Mouse (Mus musculus): ENCODE data around the gene Ufc1. TPM values are rescaled to one million over a fixed set of nuclear protein-coding genes. Genes with fewer than 3 reads are reported as not detected.

The Ufc1 gene
- total RNA-seq, 2 experiments from 2014 or later = 115 to 127 TPM

- ATAC-seq (replicated peaks; ENCODE audit: poor library complexity) = no peak
These were observed 23.6 kb downstream of the Ufc1 start for GRCm38 (mm10) chr1:171271196-171271595.

DNA sequence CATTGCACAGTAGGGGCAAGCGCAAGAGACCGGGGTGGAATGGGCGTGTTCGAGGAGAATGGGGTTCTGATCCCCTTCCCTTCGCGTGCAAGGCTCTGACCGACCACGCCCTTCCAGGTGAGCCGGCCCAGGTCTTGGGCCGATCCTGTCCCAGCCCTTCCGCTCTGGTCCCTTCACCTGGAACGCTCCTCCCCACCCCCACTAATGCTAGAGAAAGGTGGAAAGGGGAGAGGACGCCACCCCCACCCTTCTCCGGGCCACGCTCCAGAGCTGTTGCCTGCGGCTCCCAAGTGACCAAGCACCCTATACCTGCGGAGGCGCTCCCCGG, 24.3 kb downstream of the Ufc1 start:
- peak; percentile 30 for ATAC-seq (replicated peaks; ENCODE audit: poor library complexity)

- ATAC-seq (replicated peaks; ENCODE audit: poor library complexity) = peak; percentile 89
These were observed 24.8 kb downstream of the Ufc1 start, which contains the start of gene B4galt3 for GRCm38 (mm10) chr1:171269848-171270572. TSS of gene B4galt3 (plus strand) at chr1:171270328.

DNA sequence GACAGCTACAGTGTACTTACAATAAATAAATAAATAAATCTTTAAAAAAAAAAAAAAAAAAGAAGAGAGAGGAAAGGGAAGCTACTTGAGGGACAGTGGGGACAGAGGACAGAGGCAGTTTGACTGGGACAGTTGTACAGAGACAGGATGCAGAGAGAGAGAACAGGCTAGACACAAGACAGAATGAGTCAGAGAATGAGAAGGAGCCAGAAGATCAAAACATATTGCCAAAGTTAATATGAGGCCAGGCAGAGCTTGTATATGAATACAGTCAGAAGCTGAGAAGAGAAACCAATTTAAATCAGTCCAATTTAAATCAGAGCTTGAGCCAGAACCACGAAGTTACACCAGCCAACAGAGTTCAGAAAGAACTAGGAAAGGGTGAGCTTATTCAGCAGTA, 26.5 kb downstream of the Ufc1 start:
- ATAC-seq (replicated peaks; ENCODE audit: poor library complexity) = no peak

GRCm38 (mm10) chr1:171265971-171266744, 28.7 kb downstream of the Ufc1 start:
- no peak for ATAC-seq (replicated peaks; ENCODE audit: poor library complexity)

- ATAC-seq (replicated peaks; ENCODE audit: poor library complexity) = no peak
These were observed 31.0 kb downstream of the Ufc1 start for GRCm38 (mm10) chr1:171263666-171264461.

DNA sequence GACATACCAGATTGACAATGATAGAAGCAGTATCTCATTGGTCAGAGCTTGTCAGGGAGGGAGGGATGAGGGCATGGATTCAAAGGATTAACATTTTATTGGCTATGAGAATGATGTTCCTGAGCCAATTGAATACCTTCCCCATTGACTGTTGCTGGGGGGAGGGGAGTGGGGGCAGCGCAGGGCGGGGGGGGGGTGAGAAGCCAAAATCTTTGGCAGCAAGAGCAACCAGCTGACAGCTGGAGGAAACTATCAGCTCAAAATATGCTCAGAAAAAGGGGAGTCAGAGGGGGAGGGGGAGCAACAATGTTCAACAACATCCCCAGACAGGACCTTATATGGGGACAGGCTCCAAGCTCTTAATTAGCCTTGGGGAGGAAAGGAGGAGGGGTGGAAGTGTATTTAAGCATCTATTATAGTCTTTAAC, 31.6 kb downstream of the Ufc1 start:
- no peak for ATAC-seq (replicated peaks; ENCODE audit: poor library complexity)

DNA sequence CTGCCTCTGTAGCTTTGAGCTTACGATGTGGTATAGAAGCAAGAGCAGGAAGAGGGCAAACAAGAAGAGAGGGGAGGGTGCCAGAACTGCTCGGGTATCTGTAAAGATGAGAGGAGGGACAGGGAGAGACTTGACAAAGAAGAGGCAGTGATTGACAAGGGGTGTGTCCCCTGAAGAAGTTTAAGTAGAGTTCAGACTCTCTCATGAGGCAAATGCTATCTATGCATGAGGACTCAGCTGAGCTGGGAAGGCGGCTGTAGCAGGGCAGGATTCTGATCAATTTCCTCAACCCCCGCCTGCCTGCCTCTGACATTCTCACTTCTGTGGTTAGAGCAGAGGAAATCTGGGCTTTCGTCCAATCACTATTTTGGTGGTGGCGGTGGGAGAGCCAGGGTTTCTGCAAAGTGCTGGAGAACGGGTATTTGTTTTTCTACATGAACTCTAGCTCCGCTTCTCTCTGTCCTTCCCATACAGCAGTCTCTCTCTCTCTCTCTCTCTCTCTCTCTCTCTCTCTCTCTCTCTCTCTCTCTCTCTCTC, 32.2 kb downstream of the Ufc1 start:
- peak; percentile 50 for ATAC-seq (replicated peaks; ENCODE audit: poor library complexity)

- ATAC-seq (replicated peaks; ENCODE audit: poor library complexity) = no peak; the same call in 1 of the 2 replicates
These were observed 34.5 kb downstream of the Ufc1 start for GRCm38 (mm10) chr1:171260316-171260715.

DNA sequence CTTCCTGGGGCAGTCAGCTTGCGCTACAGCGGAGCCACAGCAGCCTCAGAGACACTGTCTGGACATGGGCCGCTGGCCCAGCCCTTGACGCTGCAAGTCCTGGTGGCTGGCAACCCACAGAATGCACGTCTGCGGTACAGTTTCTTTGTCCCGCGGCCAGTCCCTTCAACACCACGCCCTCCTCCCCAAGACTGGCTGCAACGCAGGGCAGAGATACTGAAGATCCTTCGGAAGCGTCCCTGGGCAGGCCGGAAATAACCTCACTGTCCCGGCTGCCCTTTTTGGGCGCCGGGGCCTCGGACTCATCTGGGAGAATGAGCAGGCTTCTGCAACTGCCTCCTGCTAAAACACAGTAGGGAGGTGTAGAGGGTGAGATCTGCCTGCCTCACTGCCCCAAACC, 35.9 kb downstream of the Ufc1 start:
- ATAC-seq (replicated peaks; ENCODE audit: poor library complexity) = 0 out of 2 replicates have a peak, but pooled peaks have one; percentile 1

- ATAC-seq (replicated peaks; ENCODE audit: poor library complexity) = no peak
These were observed 37.0 kb downstream of the Ufc1 start for GRCm38 (mm10) chr1:171257781-171258180.

GRCm38 (mm10) chr1:171256937-171257548, 37.8 kb downstream of the Ufc1 start:
- peak; percentile 82 for ATAC-seq (replicated peaks; ENCODE audit: poor library complexity)

DNA sequence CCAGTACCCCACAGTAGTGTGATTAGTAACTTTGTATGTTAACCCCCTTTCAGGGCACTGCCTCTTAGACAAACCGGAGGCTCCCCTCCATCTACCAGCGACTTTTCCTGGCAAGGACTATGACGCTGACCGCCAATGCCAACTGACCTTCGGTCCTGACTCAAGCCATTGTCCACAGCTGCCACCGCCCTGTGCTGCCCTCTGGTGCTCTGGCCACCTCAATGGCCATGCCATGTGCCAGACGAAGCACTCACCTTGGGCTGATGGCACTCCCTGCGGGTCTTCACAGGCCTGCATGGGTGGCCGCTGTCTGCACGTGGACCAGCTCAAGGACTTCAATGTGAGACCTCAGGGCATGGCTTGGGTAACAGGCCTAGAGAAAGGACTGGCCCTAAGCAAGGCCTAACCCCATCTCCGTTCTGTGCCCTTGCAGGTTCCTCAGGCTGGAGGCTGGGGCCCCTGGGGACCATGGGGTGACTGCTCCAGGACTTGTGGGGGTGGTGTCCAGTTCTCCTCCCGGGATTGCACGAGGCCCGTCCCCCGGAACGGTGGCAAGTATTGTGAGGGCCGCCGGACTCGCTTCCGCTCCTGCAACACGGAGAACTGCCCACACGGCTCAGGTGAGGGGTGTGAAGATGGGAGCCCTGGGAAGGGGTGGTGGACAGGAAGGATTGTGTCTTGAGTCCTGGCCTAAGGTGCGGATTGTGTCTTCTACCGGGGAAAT, 38.6 kb downstream of the Ufc1 start:
- no peak for ATAC-seq (replicated peaks; ENCODE audit: poor library complexity)

- no peak for ATAC-seq (replicated peaks; ENCODE audit: poor library complexity)
These were observed 42.4 kb downstream of the Ufc1 start for GRCm38 (mm10) chr1:171252415-171252814.

GRCm38 (mm10) chr1:171251594-171252324, 43.1 kb downstream of the Ufc1 start:
- no peak for ATAC-seq (replicated peaks; ENCODE audit: poor library complexity)

- no peak for ATAC-seq (replicated peaks; ENCODE audit: poor library complexity)
These were observed 43.9 kb downstream of the Ufc1 start, which contains the start of gene Ndufs2 for GRCm38 (mm10) chr1:171250680-171251593. TSS of gene Ndufs2 (minus strand) at chr1:171251388.

- ATAC-seq (replicated peaks; ENCODE audit: poor library complexity) = no peak
These were observed 44.8 kb downstream of the Ufc1 start, which contains the start of gene Adamts4 for GRCm38 (mm10) chr1:171249913-171250600. TSS of gene Adamts4 (plus strand) at chr1:171250421.
